Mouse (Mus musculus) kidney, embryonic 14.5 days (tissue): Measurements from ENCODE around the gene Crtc1. TPM values are rescaled to one million over a fixed set of nuclear protein-coding genes. Genes with fewer than 3 reads are reported as not detected.

Experiments used
- ATAC-seq: fragments of 200-750 bp; cut with Nextera tagmentation; 2 replicates; pipeline ENCODE4 v1.8.0; 2017; ENCODE audit warnings: moderate number of reproducible peaks, mild to moderate bottlenecking, moderate TSS enrichment, moderate library complexity; ENCODE audit not compliant: low FRiP score, low TSS enrichment
- H3K27ac ChIP-seq: fragments of 300-500 bp; sonication (generic); 2 replicates; pipeline ENCODE4 v1.5.1; 2014; ENCODE audit warnings: low read depth, mild to moderate bottlenecking, low read length, moderate library complexity, mixed read lengths
- H3K27me3 ChIP-seq: fragments of 300-500 bp; sonication (generic); 2 replicates; pipeline ENCODE4 v1.6.1; 2014; ENCODE audit warnings: mild to moderate bottlenecking, low read length; ENCODE audit not compliant: control insufficient read depth, insufficient read depth
- H3K36me3 ChIP-seq: fragments of 300-500 bp; sonication (generic); 2 replicates; pipeline ENCODE4 v1.6.1; 2014; ENCODE audit warnings: low read length, mixed read lengths; ENCODE audit not compliant: control insufficient read depth, insufficient read depth
- H3K4me1 ChIP-seq: fragments of 300-500 bp; sonication (generic); 2 replicates; pipeline ENCODE4 v1.6.1; 2014; ENCODE audit warnings: low read length, mixed read lengths; ENCODE audit not compliant: control insufficient read depth, insufficient read depth
- H3K4me2 ChIP-seq: fragments of 300-500 bp; sonication (generic); replicated peaks from 2 replicates; pipeline ENCODE4 v1.6.1; 2014; ENCODE audit warnings: low read depth, mild to moderate bottlenecking, low read length
- H3K4me3 ChIP-seq: fragments of 300-500 bp; sonication (generic); 2 replicates; pipeline ENCODE4 v1.5.1; 2014; ENCODE audit warnings: mild to moderate bottlenecking, low read length
- H3K9ac ChIP-seq: fragments of 300-500 bp; sonication (generic); 2 replicates; pipeline ENCODE4 v1.6.1; 2014; ENCODE audit warnings: low read depth, mild to moderate bottlenecking, low read length, moderate library complexity
- H3K9me3 ChIP-seq: fragments of 300-500 bp; sonication (generic); 2 replicates; pipeline ENCODE4 v1.6.1; 2016; ENCODE audit warnings: low read length; ENCODE audit not compliant: control insufficient read depth
- WGBS: fragments of 180-500 bp; shearing (Covaris S2); extraction: QIAGEN DNeasy Blood & Tissue Kit; methylation state at CpG from one replicate; pipeline ENCODE4 v1.1.7; 2014; 5-methylcytosine and 5-hydroxymethylcytosine counted together
- polyA plus RNA-seq: library from polyadenylated mRNA; unstranded; fragments of >200 nt; fragmentation: Nextera tagmentation; extraction: Ambion mirVana; gene quantifications from 2 replicates; pipeline ENCODE4 v1.2.1, GENCODE M21; 2014

The Crtc1 gene
- polyA plus RNA-seq, 1 experiment from 2014 or later: 21.2 TPM

DNA sequence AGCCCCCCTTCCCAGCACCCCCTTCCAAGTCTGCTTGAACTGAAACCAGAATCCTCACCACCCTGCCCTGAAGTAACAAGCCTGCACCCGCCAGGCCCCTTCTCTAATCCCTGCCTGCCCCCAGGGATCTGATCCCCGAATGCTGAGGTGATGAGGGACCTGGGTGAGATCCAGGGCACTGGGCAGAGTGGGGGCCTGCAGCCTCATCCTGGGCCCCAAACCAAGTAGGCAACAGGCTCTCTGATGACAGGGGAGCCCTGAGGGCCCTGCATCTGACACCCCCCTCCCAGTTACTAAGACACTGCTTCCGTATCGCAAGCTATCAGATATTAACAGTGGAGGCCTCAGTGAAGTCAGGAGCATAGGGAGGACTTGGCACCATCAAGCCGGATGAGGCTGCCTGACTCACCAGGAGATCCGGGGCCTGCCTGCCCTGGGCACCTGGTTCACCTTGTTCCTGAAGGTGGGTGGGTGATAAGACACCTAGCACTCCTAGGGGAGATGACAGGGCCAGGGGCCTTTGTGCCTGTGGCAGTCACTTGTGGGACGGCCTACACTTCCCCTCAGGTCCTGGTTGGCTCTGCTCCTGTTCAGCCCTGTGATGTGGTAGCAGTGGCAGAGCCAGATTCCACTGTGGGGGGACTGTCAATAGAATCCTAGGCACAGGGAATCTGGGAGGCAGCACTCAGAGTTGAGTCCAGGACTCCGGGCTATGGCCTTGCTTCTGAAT is 44.9 kb downstream of the Crtc1 start:
- no peak overlapping the region for H3K4me3 ChIP-seq
- no peaks in the 10 kb centered on the region for H3K4me1 ChIP-seq
- no peak overlapping the region for H3K9ac ChIP-seq
- no peaks in the 10 kb centered on the region for H3K9me3 ChIP-seq
- no peak for ATAC-seq
- H3K4me2 ChIP-seq: no peak overlapping the region
- peaks cover 23% of the 10 kb centered on the region for H3K36me3 ChIP-seq
- no peak overlapping the region for H3K27ac ChIP-seq
- 83% methylated on average over 8 of the region's 8 CpGs for WGBS
- H3K27me3 ChIP-seq: no peaks in the 10 kb centered on the region

DNA sequence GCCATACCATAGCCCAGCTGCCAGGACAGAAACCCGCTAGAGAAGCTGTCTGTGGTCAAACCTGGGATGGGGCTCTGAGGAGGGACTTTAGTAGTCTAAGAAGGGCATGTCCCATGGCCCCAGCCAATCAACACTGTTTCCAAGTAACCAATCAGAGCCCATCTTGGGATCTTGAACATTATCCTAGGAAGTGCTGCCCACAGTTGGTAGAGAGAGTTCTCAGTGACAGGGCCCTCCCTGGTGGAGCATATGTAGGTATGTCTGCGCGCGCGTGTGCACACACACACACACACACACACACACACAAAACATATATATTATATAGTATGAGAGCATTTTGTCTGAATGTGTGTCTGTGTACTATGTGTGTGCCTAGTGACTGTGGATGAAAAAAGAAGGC is 46.3 kb downstream of the Crtc1 start:
- no peak overlapping the region for H3K4me3 ChIP-seq
- H3K4me1 ChIP-seq: no peaks in the 10 kb centered on the region
- H3K9ac ChIP-seq: no peak overlapping the region
- no peak overlapping the region for H3K27ac ChIP-seq
- 86% methylated on average over 5 of the region's 5 CpGs for WGBS
- no peaks in the 10 kb centered on the region for H3K9me3 ChIP-seq
- no peak for ATAC-seq
- H3K27me3 ChIP-seq: no peaks in the 10 kb centered on the region
- no peak overlapping the region for H3K4me2 ChIP-seq
- H3K36me3 ChIP-seq: peaks cover 24% of the 10 kb centered on the region

DNA sequence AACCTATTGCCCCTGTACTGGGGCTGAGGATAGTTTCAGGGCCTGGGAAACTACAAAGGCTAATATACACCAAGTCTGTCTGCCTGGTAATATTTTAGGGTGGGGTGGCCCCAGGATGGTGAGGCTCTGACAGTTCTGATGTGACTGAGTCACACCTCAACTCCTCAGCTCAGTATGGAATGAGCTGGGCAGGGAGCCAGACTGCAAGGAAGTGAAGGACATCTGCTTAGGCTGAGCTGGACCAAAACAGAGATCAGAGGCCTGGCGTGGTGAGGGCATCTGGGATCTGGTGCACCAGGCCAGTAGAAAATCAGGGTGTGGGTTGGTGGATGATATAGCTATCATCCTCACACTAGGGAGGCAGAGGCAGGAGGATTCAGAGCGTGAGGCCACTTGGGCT is 49.7 kb downstream of the Crtc1 start:
- H3K36me3 ChIP-seq: peaks cover 43% of the 10 kb centered on the region
- H3K27me3 ChIP-seq: no peaks in the 10 kb centered on the region
- WGBS: 91% methylated on average over 2 of the region's 2 CpGs
- H3K9ac ChIP-seq: no peak overlapping the region
- no peak overlapping the region for H3K27ac ChIP-seq
- no peak for ATAC-seq
- H3K4me3 ChIP-seq: no peak overlapping the region
- H3K4me1 ChIP-seq: no peaks in the 10 kb centered on the region
- no peaks in the 10 kb centered on the region for H3K9me3 ChIP-seq
- H3K4me2 ChIP-seq: no peak overlapping the region

DNA sequence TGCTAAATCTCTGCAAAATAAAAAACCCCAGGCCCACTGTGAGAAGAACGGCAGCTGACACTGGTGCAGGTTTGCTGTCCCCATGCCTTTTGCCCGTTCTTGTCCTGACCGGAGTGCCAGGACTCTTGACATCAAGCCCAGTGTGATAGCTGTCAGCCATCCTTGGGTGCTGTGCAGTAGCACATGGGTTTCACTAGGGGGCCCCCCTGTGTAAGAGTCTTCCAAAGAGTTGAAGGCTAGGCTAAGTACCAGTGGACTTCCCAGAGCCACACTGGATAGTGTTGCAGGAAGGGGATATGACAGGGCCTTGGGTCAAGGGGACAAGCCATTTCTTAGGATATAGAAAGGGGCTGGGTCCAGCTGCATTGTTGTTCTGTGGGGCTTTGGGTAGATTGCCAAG is 56.1 kb downstream of the Crtc1 start:
- Histone ChIP-seq H3K27me3 (peaks cover 7% of the 10 kb centered on the region), H3K4me1 (no peaks in the 10 kb centered on the region), H3K27ac (no peak overlapping the region), H3K4me3 (no peak overlapping the region), H3K9ac (no peak overlapping the region), H3K9me3 (no peaks in the 10 kb centered on the region), H3K36me3 (peaks cover 24% of the 10 kb centered on the region), H3K4me2 (no peak overlapping the region)
- whole genome bisulfite sequencing: 65% methylated on average over 3 of the region's 3 CpGs
- peak; percentile 70 for ATAC-seq

DNA sequence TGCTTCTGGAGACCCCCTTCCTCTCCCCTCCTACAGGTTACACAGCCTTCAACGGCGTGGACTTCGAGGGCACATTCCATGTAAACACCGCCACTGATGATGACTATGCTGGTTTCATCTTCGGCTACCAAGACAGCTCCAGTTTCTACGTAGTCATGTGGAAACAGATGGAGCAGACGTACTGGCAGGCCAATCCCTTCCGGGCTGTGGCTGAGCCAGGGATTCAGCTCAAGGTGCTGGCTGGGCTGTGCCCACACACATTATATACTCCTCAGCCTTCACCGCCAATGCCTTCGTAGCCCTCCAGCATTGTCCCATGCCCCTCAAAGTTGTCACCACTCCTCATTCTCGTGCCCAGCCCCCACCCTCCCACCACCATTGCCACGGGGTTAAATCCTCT is 59.3 kb downstream of the Crtc1 start:
- Histone ChIP-seq H3K9me3 (no peaks in the 10 kb centered on the region), H3K36me3 (no peaks in the 10 kb centered on the region), H3K9ac (no peak overlapping the region), H3K27me3 (peaks cover 38% of the 10 kb centered on the region), H3K27ac (no peak overlapping the region), H3K4me1 (peaks cover 5% of the 10 kb centered on the region; the same call in 1 of the 2 replicates), H3K4me3 (no peak overlapping the region), H3K4me2 (no peak overlapping the region)
- no peak for ATAC-seq
- 83% methylated on average over 12 of the region's 12 CpGs for WGBS

DNA sequence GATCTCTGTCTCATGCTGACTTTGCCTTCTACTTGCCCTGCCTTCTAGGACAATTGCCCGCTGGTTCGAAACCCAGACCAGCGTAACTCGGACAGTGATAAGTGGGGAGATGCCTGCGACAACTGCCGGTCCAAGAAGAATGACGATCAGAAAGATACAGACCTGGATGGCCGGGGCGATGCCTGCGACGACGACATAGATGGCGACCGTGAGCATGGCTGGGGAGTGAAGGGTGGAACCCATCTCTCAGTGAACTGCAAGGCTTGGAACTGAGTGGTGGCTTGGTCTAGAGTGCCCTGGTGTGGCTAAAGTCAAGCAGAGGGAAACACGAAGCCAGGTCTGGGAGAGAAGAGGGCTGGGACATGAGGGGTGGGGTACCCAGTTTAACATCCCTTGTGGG is 62.3 kb downstream of the Crtc1 start:
- Histone ChIP-seq H3K4me1 (peaks cover 18% of the 10 kb centered on the region), H3K27me3 (peaks cover 68% of the 10 kb centered on the region), H3K27ac (no peak overlapping the region), H3K4me2 (no peak overlapping the region), H3K36me3 (no peaks in the 10 kb centered on the region), H3K9ac (no peak overlapping the region), H3K4me3 (no peak overlapping the region), H3K9me3 (no peaks in the 10 kb centered on the region)
- ATAC-seq: no peak
- 15% methylated on average over 15 of the region's 15 CpGs for WGBS

DNA sequence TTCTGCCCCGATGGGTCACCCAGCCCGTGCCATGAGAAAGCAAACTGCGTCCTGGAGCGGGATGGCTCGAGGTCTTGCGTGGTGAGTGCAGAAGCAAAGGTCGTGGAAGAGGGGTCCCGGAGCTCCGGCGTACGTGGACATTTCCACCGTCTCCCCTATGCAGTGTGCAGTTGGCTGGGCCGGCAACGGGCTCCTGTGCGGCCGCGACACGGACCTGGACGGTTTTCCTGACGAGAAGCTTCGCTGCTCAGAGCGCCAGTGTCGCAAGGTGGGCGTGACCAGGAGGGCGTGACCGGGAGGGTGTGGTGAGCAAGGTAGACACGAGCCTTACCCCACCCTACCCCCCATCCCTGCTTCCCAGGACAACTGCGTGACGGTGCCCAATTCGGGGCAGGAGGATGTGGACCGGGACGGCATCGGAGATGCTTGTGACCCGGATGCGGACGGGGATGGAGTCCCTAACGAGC is 63.1 kb downstream of the Crtc1 start:
- Histone ChIP-seq H3K9me3 (no peaks in the 10 kb centered on the region), H3K36me3 (no peaks in the 10 kb centered on the region), H3K27me3 (peaks cover 75% of the 10 kb centered on the region), H3K4me1 (peaks cover 18% of the 10 kb centered on the region), H3K27ac (no peak overlapping the region), H3K4me2 (peak overlapping the region; percentile 17; the same call in 1 of the 2 replicates), H3K4me3 (peak overlapping the region; percentile 40), H3K9ac (no peak overlapping the region)
- WGBS: 8% methylated on average over 37 of the region's 37 CpGs
- ATAC-seq: no peak

DNA sequence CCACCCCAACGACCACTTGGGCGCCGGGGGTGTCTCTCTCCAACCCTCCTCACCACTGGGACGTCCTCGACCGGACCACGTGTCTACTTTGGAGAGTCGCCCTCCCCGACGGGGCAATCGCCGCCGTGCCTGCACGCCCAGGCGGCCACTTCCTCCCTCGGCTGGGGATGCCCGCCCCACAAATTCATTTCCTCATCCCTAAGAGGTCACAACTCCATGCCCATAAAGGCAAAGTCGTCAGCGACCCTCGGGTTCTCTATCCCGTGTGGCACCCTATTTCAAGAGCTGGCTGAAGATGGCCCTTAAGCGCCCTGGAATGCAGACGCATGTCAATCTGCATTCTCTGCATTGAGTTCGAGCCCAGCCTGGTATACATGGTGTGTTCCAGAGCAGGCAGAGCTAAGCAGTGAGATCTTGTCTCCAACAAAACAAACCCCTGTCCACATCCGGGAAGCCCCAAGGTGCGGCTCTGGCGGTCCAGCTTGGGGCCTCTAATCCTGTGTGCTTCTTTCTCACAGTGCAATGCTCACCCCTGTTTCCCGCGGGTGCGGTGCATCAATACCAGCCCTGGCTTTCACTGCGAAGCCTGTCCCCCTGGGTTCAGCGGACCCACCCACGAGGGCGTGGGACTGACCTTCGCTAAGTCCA is 64.0 kb downstream of the Crtc1 start:
- no peak overlapping the region for H3K9ac ChIP-seq
- H3K4me1 ChIP-seq: peaks cover 18% of the 10 kb centered on the region
- H3K36me3 ChIP-seq: no peaks in the 10 kb centered on the region
- no peak overlapping the region for H3K27ac ChIP-seq
- WGBS: 6% methylated on average over 35 of the region's 35 CpGs
- ATAC-seq: no peak; the same call in 1 of the 2 replicates
- H3K4me3 ChIP-seq: peak overlapping the region; percentile 40
- H3K4me2 ChIP-seq: no peak overlapping the region
- H3K27me3 ChIP-seq: peaks cover 75% of the 10 kb centered on the region
- H3K9me3 ChIP-seq: no peaks in the 10 kb centered on the region

DNA sequence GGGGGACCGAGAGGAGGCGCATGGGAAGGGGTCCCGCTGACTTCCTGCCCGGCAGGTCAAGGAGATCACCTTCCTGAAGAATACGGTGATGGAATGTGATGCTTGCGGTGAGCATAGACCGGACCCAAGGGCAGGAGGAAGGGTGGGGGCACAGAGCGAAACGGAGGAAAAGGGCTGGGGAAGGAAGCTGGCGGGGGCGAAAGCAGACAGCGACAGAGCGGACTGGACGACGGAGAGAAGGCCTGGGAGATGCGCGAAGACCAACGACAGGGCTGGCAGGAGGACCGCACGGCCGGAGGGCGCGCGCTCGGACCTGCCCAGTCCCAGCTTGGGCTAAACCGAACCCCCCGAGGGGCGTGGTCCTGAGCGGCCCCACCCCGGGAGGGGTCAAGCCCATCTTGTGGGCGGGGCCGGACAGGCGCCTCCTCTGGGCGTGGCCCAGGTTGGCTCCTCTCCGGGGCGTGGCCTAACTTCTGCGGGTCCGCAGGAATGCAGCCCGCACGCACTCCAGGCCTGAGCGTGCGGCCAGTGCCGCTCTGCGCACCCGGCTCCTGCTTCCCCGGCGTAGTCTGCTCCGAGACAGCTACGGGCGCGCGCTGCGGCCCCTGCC is 65.0 kb downstream of the Crtc1 start:
- peak; percentile 78 for ATAC-seq
- H3K27ac ChIP-seq: no peak overlapping the region
- H3K27me3 ChIP-seq: peaks cover 75% of the 10 kb centered on the region
- H3K9ac ChIP-seq: no peak overlapping the region
- H3K36me3 ChIP-seq: no peaks in the 10 kb centered on the region
- peaks cover 18% of the 10 kb centered on the region for H3K4me1 ChIP-seq
- peak overlapping the region; percentile 40 for H3K4me3 ChIP-seq
- peak overlapping the region; percentile 42 for H3K4me2 ChIP-seq
- under 1% methylated on average over 52 of the region's 53 CpGs for WGBS
- no peaks in the 10 kb centered on the region for H3K9me3 ChIP-seq
